18 mouse cellular contexts compared by ENCODE assay signal in genomic region chr8:48476896-48477295, GRCm38 (mm10).
A peak's percentile ranks its signal among the peaks of the same experiment; 100 is the strongest.
DNase-seq lines count a peak whose midpoint lies in the region; ATAC-seq and TF ChIP-seq lines count a peak whose summit lies in the region.
"Had no signal": no experiment of that assay in that cellular context is flagged by ENCODE, and none has a peak within 500 bp of the region (broad histone marks: within the 10 kb centered on the region; RNA-seq: fewer than 3 reads in every experiment).

No protein-coding gene starts in this region.

- H3K36me3 ChIP-seq in kidney, embryonic 15.5 days: no peaks in the 10 kb centered on the region
- no peaks in the 10 kb centered on the region for H3K36me3 ChIP-seq in kidney, adult 2 months (ENCODE audit: control insufficient read depth, insufficient read depth, low read length)
- no peaks in the 10 kb centered on the region for H3K36me3 ChIP-seq in liver, embryonic 15.5 days (replicated peaks)
- no peaks in the 10 kb centered on the region for H3K36me3 ChIP-seq in stomach, embryonic 15.5 days
- H3K36me3 ChIP-seq in stomach, postnatal 0 days (ENCODE audit: control insufficient read depth, insufficient read depth, low read length): no peaks in the 10 kb centered on the region
- H3K36me3 ChIP-seq: embryonic facial prominence, embryonic 12.5 days; forebrain, embryonic 15.5 days; heart, embryonic 12.5 days had no signal

- 0 out of 2 replicates have a peak, but pooled peaks have one; percentile 9 for ATAC-seq in kidney, embryonic 15.5 days (replicated peaks; ENCODE audit: low FRiP score)
- ATAC-seq in liver, embryonic 15.5 days (ENCODE audit: insufficient read depth): 0 out of 2 replicates have a peak, but pooled peaks have one; percentile 25
- ATAC-seq in stomach, embryonic 15.5 days (ENCODE audit: insufficient read depth, low FRiP score, low read depth): peak; percentile 18; the same call in 1 of the 2 replicates
- ATAC-seq in stomach, postnatal 0 days (ENCODE audit: low FRiP score, low TSS enrichment): no peak
- ATAC-seq: activated CD4-positive, CD25-positive, alpha-beta regulatory T cell, adult 4 months; Patski had no signal

- no peak for TF ChIP-seq EP300 in stomach, postnatal 0 days (optimal IDR thresholded peaks at IDR 0.05)

- H3K4me1 ChIP-seq in kidney, embryonic 15.5 days: peaks cover 12% of the 10 kb centered on the region; the same call in 1 of the 2 replicates
- no peaks in the 10 kb centered on the region for H3K4me1 ChIP-seq in kidney, adult 2 months (ENCODE audit: control insufficient read depth, insufficient read depth, low read length)
- peaks cover 4% of the 10 kb centered on the region; the same call in 1 of the 2 replicates for H3K4me1 ChIP-seq in liver, embryonic 15.5 days (replicated peaks)
- no peaks in the 10 kb centered on the region for H3K4me1 ChIP-seq in stomach, embryonic 15.5 days
- no peaks in the 10 kb centered on the region for H3K4me1 ChIP-seq in stomach, postnatal 0 days (replicated peaks; ENCODE audit: control insufficient read depth, insufficient read depth)

- H3K4me3 ChIP-seq in kidney, embryonic 15.5 days (replicated peaks): no peak overlapping the region
- no peak overlapping the region for H3K4me3 ChIP-seq in kidney, adult 2 months (ENCODE audit: insufficient read depth, low read depth, low read length)
- H3K4me3 ChIP-seq in liver, embryonic 15.5 days (replicated peaks): no peak overlapping the region
- H3K4me3 ChIP-seq in stomach, embryonic 15.5 days (replicated peaks): no peak overlapping the region
- no peak overlapping the region for H3K4me3 ChIP-seq in stomach, postnatal 0 days (ENCODE audit: low read depth, low read length)
- H3K4me3 ChIP-seq: embryonic facial prominence, embryonic 12.5 days; forebrain, embryonic 15.5 days; heart, embryonic 12.5 days had no signal

- H3K27ac ChIP-seq in kidney, embryonic 15.5 days: no peak overlapping the region
- H3K27ac ChIP-seq in kidney, adult 2 months (ENCODE audit: insufficient read depth, low read depth, low read length): no peak overlapping the region
- 0 out of 2 replicates have a peak overlapping the region, but pooled peaks have one; percentile 14 for H3K27ac ChIP-seq in liver, embryonic 15.5 days (replicated peaks)
- no peak overlapping the region for H3K27ac ChIP-seq in stomach, embryonic 15.5 days
- no peak overlapping the region for H3K27ac ChIP-seq in stomach, postnatal 0 days (replicated peaks)
- H3K27ac ChIP-seq: embryonic facial prominence, embryonic 12.5 days; forebrain, embryonic 15.5 days had no signal

- no peaks in the 10 kb centered on the region for H3K9me3 ChIP-seq in kidney, embryonic 15.5 days (replicated peaks)
- H3K9me3 ChIP-seq in liver, embryonic 15.5 days (replicated peaks): no peaks in the 10 kb centered on the region
- no peaks in the 10 kb centered on the region for H3K9me3 ChIP-seq in stomach, embryonic 15.5 days
- H3K9me3 ChIP-seq in stomach, postnatal 0 days (ENCODE audit: control insufficient read depth, low read length): no peaks in the 10 kb centered on the region
- H3K9me3 ChIP-seq: embryonic facial prominence, embryonic 12.5 days; forebrain, embryonic 15.5 days; heart, embryonic 12.5 days had no signal

- no peaks in the 10 kb centered on the region for H3K27me3 ChIP-seq in kidney, embryonic 15.5 days
- no peaks in the 10 kb centered on the region for H3K27me3 ChIP-seq in kidney, adult 2 months (replicated peaks; ENCODE audit: control insufficient read depth, insufficient read depth, low read length)
- no peaks in the 10 kb centered on the region for H3K27me3 ChIP-seq in liver, embryonic 15.5 days
- no peaks in the 10 kb centered on the region for H3K27me3 ChIP-seq in stomach, embryonic 15.5 days (replicated peaks)
- H3K27me3 ChIP-seq in stomach, postnatal 0 days (ENCODE audit: control insufficient read depth, insufficient read depth, low read length): no peaks in the 10 kb centered on the region
- H3K27me3 ChIP-seq: CH12.LX; embryonic facial prominence, embryonic 12.5 days; forebrain, embryonic 15.5 days; heart, embryonic 12.5 days; Patski had no signal

- no peak overlapping the region for H3K4me2 ChIP-seq in kidney, embryonic 15.5 days
- no peak overlapping the region for H3K4me2 ChIP-seq in liver, embryonic 15.5 days
- no peak overlapping the region for H3K4me2 ChIP-seq in stomach, embryonic 15.5 days
- no peak overlapping the region for H3K4me2 ChIP-seq in stomach, postnatal 0 days (replicated peaks; ENCODE audit: low read depth)
- H3K4me2 ChIP-seq: embryonic facial prominence, embryonic 12.5 days; forebrain, embryonic 15.5 days; heart, embryonic 12.5 days had no signal

- no peak for DNase-seq in kidney, adult 2 months
- no peak for DNase-seq in liver
- DNase-seq in stomach, postnatal 0 days (ENCODE audit: low spot score): no peak
- DNase-seq in ovary, postnatal 14 days (ENCODE audit: low spot score): no peak
- DNase-seq: adrenal gland, postnatal 14 days; cerebellum, adult 11-12 months; cerebellum, adult 9-10 months; cerebellum, postnatal 25 days; gastrocnemius, postnatal 14 days had no signal

- WGBS in kidney, embryonic 15.5 days: 18% methylated on average over 1 of the region's 1 CpGs
- 29% methylated on average over 1 of the region's 1 CpGs for WGBS in kidney, adult 2 months
- WGBS in liver, embryonic 15.5 days (ENCODE audit: insufficient replicate concordance): 39% methylated on average over 1 of the region's 1 CpGs
- WGBS in stomach, embryonic 15.5 days: 54% methylated on average over 1 of the region's 1 CpGs
- WGBS in stomach, postnatal 0 days: 34% methylated on average over 1 of the region's 1 CpGs

- no peak for TF ChIP-seq CTCF in kidney, adult 2 months (conservative IDR thresholded peaks at IDR 0.05; ENCODE audit: insufficient read depth, insufficient read length, low read depth, low read length)
- no peak for TF ChIP-seq CTCF in stomach, postnatal 0 days (IDR thresholded peaks at IDR 0.05; ENCODE audit: low read depth)

- no peak for TF ChIP-seq POLR2A in kidney, adult 2 months (IDR thresholded peaks at IDR 0.05; ENCODE audit: low read depth, low read length)

- H3K9ac ChIP-seq in kidney, embryonic 15.5 days: no peak overlapping the region
- H3K9ac ChIP-seq in liver, embryonic 15.5 days: no peak overlapping the region
- H3K9ac ChIP-seq in stomach, embryonic 15.5 days: no peak overlapping the region
- no peak overlapping the region for H3K9ac ChIP-seq in stomach, postnatal 0 days (ENCODE audit: low read length)
- H3K9ac ChIP-seq: embryonic facial prominence, embryonic 12.5 days; forebrain, embryonic 15.5 days; heart, embryonic 12.5 days had no signal
